Mouse (Mus musculus) MEL (cell line): ENCODE results near the gene Gas1.

ENCODE experiments used
- CTCF ChIP-seq, 3 experiments: IDR thresholded peaks in 2 of 3; conservative IDR thresholded peaks in 1 of 3; 2 replicates each; pipeline ENCODE4 v1.5.1; 2011 to 2012; ENCODE audit warnings: low read length in 3 of 3, low read depth in 2 of 3, mild to moderate bottlenecking in 2 of 3, improper control_type of control experiment in 1 of 3, inconsistent platforms in 1 of 3, mixed read lengths in 1 of 3, moderate library complexity in 1 of 3; ENCODE audit not compliant: control insufficient read depth in 1 of 3, insufficient read depth in 1 of 3, poor library complexity in 1 of 3, severe bottlenecking in 1 of 3
- E2F4 ChIP-seq: IDR thresholded peaks from 2 replicates; pipeline ENCODE4 v1.6.1; 2011; ENCODE audit warnings: low read depth, low read length, improper control_type of control experiment, borderline replicate concordance
- GATA1 ChIP-seq: IDR thresholded peaks from 2 replicates; pipeline ENCODE4 v1.6.1; 2011; ENCODE audit warnings: low read depth, low read length, improper control_type of control experiment
- MYC ChIP-seq: IDR thresholded peaks from 2 replicates; pipeline ENCODE4 v1.6.1; 2011; ENCODE audit warnings: low read depth, mild to moderate bottlenecking, low read length, improper control_type of control experiment, moderate library complexity
- POLR2A ChIP-seq, 2 experiments: IDR thresholded peaks; 2 replicates each; pipeline ENCODE4 v1.6.1; 2011 to 2012; ENCODE audit warnings: low read length in 2 of 2, mild to moderate bottlenecking in 2 of 2, control low read depth in 1 of 2, improper control_type of control experiment in 1 of 2, low read depth in 1 of 2, moderate library complexity in 1 of 2; ENCODE audit not compliant: control insufficient read depth in 1 of 2, insufficient read depth in 1 of 2, poor library complexity in 1 of 2
- RCOR1 ChIP-seq: IDR thresholded peaks from 2 replicates; pipeline ENCODE4 v1.6.1; 2012; ENCODE audit warnings: low read depth, mild to moderate bottlenecking, inconsistent platforms, low read length, improper control_type of control experiment

DNA sequence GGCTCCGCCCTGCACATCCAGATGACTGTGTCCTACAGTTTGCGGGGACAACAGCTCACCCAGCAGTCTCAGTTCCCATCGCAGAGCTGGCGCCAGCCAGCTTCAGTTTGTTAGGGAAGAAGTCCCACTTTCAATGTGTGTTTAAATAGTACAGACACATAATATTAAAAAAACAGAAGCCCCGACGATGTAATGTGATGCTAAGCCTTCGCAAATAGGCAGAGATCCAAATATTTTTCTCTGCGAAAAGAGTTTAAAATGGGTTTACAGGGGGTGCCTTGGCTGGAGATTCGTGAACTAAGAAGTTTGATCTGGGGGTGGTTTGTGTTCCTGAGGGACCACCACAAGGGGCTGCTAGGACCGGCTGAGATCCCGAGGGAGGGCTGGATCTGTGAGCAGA is 45.2 kb upstream of the Gas1 start:
- TF ChIP-seq POLR2A (IDR thresholded peaks at IDR 0.05; ENCODE audit: control insufficient read depth in 1 of 2, insufficient read depth in 1 of 2, low read depth in 1 of 2, low read length in 2 of 2, poor library complexity in 1 of 2) (no peak), CTCF (IDR thresholded peaks at IDR 0.05 in 2 of 3, conservative IDR thresholded peaks at IDR 0.05 in 1 of 3; ENCODE audit: control insufficient read depth in 1 of 3, insufficient read depth in 1 of 3, low read depth in 2 of 3, low read length in 3 of 3, poor library complexity in 1 of 3, severe bottlenecking in 1 of 3) (no peak), E2F4 (no peak), RCOR1 (no peak), MYC (no peak), GATA1 (no peak)
